Mouse (Mus musculus): ENCODE data around the gene Mgat3. TPM values are rescaled to one million over a fixed set of nuclear protein-coding genes. Genes with fewer than 3 reads are reported as not detected.

Gene Mgat3
- polyA plus RNA-seq, 1 experiment from 2014 or later: 24.2 TPM

GRCm38 (mm10) chr15:80133682-80134449 lies 39.7 kb upstream of the Mgat3 start:
- Histone ChIP-seq H3K9ac (replicated peaks; ENCODE audit: low read depth, low read length) (peak overlapping the region; percentile 85), H3K4me1 (ENCODE audit: control insufficient read depth, insufficient read depth, low read length) (0 out of 2 replicates have a peak, but pooled peaks cover 10% of the 10 kb centered on the region), H3K27ac (ENCODE audit: low read depth, low read length) (peak overlapping the region; percentile 98), H3K4me2 (ENCODE audit: low read depth, low read length) (peak overlapping the region; percentile 51), H3K36me3 (ENCODE audit: control insufficient read depth, insufficient read depth, low read length) (no peaks in the 10 kb centered on the region), H3K27me3 (ENCODE audit: control insufficient read depth, insufficient read depth, low read length) (no peaks in the 10 kb centered on the region), H3K4me3 (ENCODE audit: low read depth, low read length) (peak overlapping the region; percentile 70), H3K9me3 (ENCODE audit: control insufficient read depth, low read length) (no peaks in the 10 kb centered on the region)
- 12% methylated on average over 14 of the region's 14 CpGs for WGBS
- peak; percentile 22 for ATAC-seq (ENCODE audit: low read depth)

- Histone ChIP-seq H3K36me3 (ENCODE audit: control insufficient read depth, insufficient read depth, low read length) (no peaks in the 10 kb centered on the region), H3K4me3 (ENCODE audit: low read depth, low read length) (peak overlapping the region; percentile 70; the same call in 1 of the 2 replicates), H3K4me2 (ENCODE audit: low read depth, low read length) (peak overlapping the region; percentile 51), H3K9me3 (ENCODE audit: control insufficient read depth, low read length) (no peaks in the 10 kb centered on the region), H3K9ac (replicated peaks; ENCODE audit: low read depth, low read length) (0 out of 2 replicates have a peak overlapping the region, but pooled peaks have one; percentile 9), H3K4me1 (ENCODE audit: control insufficient read depth, insufficient read depth, low read length) (0 out of 2 replicates have a peak, but pooled peaks cover 10% of the 10 kb centered on the region), H3K27me3 (ENCODE audit: control insufficient read depth, insufficient read depth, low read length) (no peaks in the 10 kb centered on the region), H3K27ac (ENCODE audit: low read depth, low read length) (peak overlapping the region; percentile 98; the same call in 1 of the 2 replicates)
- ATAC-seq (ENCODE audit: low read depth): no peak
- WGBS: 47% methylated on average over 9 of the region's 9 CpGs
Observed at GRCm38 (mm10) chr15:80134450-80134847, 39.1 kb upstream of the Mgat3 start.

DNA sequence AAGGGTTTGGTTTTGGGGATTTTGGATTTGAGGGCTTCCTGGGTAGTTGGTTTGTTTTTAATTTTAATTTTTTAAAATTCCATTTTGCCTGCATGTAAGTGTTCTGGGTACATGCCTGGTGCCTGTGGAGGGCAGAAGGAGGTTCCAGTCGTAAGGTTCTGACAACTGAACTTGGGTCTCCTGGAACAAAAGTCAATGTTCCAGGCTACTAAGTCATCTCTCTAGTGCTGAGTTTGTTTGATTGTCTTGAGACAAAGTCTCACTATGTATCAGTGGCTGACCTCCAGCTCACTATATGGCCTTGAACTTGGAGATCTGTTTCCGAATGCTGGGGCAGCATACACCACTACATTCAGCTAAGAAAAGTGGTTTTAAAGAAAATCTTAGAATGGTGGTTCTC lies 38.0 kb upstream of the Mgat3 start:
- no peak for ATAC-seq (ENCODE audit: low read depth)
- H3K4me1 ChIP-seq (ENCODE audit: control insufficient read depth, insufficient read depth, low read length): 0 out of 2 replicates have a peak, but pooled peaks cover 10% of the 10 kb centered on the region
- no peaks in the 10 kb centered on the region for H3K27me3 ChIP-seq (ENCODE audit: control insufficient read depth, insufficient read depth, low read length)
- WGBS: 89% methylated on average over 2 of the region's 2 CpGs
- H3K9me3 ChIP-seq (ENCODE audit: control insufficient read depth, low read length): no peaks in the 10 kb centered on the region
- no peak overlapping the region for H3K4me2 ChIP-seq (ENCODE audit: low read depth, low read length)
- no peak overlapping the region for H3K27ac ChIP-seq (ENCODE audit: low read depth, low read length)
- no peak overlapping the region for H3K4me3 ChIP-seq (ENCODE audit: low read depth, low read length)
- H3K9ac ChIP-seq (replicated peaks; ENCODE audit: low read depth, low read length): no peak overlapping the region
- no peaks in the 10 kb centered on the region for H3K36me3 ChIP-seq (ENCODE audit: control insufficient read depth, insufficient read depth, low read length)

GRCm38 (mm10) chr15:80136645-80137044 lies 36.9 kb upstream of the Mgat3 start:
- no peaks in the 10 kb centered on the region for H3K36me3 ChIP-seq (ENCODE audit: control insufficient read depth, insufficient read depth, low read length)
- H3K4me3 ChIP-seq (ENCODE audit: low read depth, low read length): no peak overlapping the region
- no peaks in the 10 kb centered on the region for H3K9me3 ChIP-seq (ENCODE audit: control insufficient read depth, low read length)
- H3K4me2 ChIP-seq (ENCODE audit: low read depth, low read length): no peak overlapping the region
- no peaks in the 10 kb centered on the region for H3K27me3 ChIP-seq (ENCODE audit: control insufficient read depth, insufficient read depth, low read length)
- WGBS: 96% methylated on average over 3 of the region's 3 CpGs
- no peak for ATAC-seq (ENCODE audit: low read depth)
- 0 out of 2 replicates have a peak, but pooled peaks cover 10% of the 10 kb centered on the region for H3K4me1 ChIP-seq (ENCODE audit: control insufficient read depth, insufficient read depth, low read length)
- no peak overlapping the region for H3K27ac ChIP-seq (ENCODE audit: low read depth, low read length)
- no peak overlapping the region for H3K9ac ChIP-seq (replicated peaks; ENCODE audit: low read depth, low read length)

DNA sequence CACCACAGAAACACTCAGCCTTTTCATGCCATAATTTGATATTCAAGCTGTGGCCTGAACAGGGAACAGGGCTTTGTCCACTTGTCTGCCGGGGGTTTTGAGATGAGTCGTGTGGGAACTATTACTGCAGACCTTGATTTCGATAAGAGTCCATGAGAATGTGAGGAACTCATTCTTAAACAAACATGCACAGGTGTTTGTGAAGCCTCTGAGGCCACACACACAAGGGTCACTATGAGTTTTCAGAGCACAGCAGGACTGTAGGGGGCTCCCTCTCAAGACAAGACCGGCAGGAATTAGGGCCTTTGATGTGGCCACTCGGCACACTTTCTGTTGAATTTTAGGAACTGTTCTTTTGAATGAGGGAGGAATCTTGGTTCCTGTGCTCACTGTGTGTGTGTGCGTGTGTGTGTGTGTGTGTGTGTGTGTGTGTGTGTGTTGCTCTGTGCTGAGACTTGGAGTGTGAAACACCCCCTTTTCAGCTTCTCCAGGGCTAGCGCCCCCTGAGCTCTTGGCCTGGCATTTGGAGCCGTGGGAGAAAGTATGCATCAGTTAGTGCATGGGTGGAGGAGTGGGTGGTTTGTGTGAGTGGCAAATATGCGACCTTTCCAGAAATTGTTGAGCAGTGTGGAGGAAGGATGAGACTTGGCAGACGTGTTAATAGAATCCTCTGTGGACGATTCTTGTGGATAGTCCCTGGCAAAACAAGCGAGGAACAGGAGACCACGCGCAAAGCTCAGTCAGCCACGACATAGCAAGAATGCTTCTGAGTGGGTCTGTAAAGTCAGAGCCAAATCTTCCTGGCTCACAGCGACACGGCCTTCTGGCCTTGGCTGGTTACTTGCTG lies 35.4 kb upstream of the Mgat3 start:
- H3K9me3 ChIP-seq (ENCODE audit: control insufficient read depth, low read length): no peaks in the 10 kb centered on the region
- no peaks in the 10 kb centered on the region for H3K27me3 ChIP-seq (ENCODE audit: control insufficient read depth, insufficient read depth, low read length)
- no peak overlapping the region for H3K9ac ChIP-seq (replicated peaks; ENCODE audit: low read depth, low read length)
- H3K4me1 ChIP-seq (ENCODE audit: control insufficient read depth, insufficient read depth, low read length): 0 out of 2 replicates have a peak, but pooled peaks cover 10% of the 10 kb centered on the region
- no peak overlapping the region for H3K4me3 ChIP-seq (ENCODE audit: low read depth, low read length)
- WGBS: 71% methylated on average over 17 of the region's 17 CpGs
- H3K27ac ChIP-seq (ENCODE audit: low read depth, low read length): no peak overlapping the region
- no peak overlapping the region for H3K4me2 ChIP-seq (ENCODE audit: low read depth, low read length)
- no peak for ATAC-seq (ENCODE audit: low read depth)
- H3K36me3 ChIP-seq (ENCODE audit: control insufficient read depth, insufficient read depth, low read length): no peaks in the 10 kb centered on the region

DNA sequence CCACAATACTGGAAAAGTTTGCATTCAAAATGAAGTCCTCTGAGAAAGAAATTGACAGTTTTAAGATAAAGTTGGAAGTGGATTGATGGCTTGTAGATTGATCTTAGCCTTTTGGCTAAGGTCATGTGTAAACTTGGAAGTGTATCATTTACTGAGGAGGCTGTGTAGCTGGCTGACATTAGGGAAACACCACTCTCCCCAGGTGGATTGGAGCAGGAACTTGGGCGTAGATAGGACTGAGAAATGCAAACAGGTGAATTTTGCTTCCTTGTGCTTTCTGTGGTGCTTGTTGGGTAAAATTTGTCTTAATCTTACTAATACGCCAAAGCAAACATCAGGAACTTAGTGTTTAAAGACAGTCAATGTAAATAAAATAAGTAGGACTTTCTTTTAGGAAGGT lies 33.2 kb upstream of the Mgat3 start:
- H3K27ac ChIP-seq (ENCODE audit: low read depth, low read length): no peak overlapping the region
- H3K27me3 ChIP-seq (ENCODE audit: control insufficient read depth, insufficient read depth, low read length): no peaks in the 10 kb centered on the region
- no peaks in the 10 kb centered on the region for H3K4me1 ChIP-seq (ENCODE audit: control insufficient read depth, insufficient read depth, low read length)
- no peak overlapping the region for H3K4me2 ChIP-seq (ENCODE audit: low read depth, low read length)
- H3K9me3 ChIP-seq (ENCODE audit: control insufficient read depth, low read length): no peaks in the 10 kb centered on the region
- no peak overlapping the region for H3K4me3 ChIP-seq (ENCODE audit: low read depth, low read length)
- H3K9ac ChIP-seq (replicated peaks; ENCODE audit: low read depth, low read length): no peak overlapping the region
- WGBS: 97% methylated on average over 2 of the region's 2 CpGs
- ATAC-seq (ENCODE audit: low read depth): no peak
- no peaks in the 10 kb centered on the region for H3K36me3 ChIP-seq (ENCODE audit: control insufficient read depth, insufficient read depth, low read length)

DNA sequence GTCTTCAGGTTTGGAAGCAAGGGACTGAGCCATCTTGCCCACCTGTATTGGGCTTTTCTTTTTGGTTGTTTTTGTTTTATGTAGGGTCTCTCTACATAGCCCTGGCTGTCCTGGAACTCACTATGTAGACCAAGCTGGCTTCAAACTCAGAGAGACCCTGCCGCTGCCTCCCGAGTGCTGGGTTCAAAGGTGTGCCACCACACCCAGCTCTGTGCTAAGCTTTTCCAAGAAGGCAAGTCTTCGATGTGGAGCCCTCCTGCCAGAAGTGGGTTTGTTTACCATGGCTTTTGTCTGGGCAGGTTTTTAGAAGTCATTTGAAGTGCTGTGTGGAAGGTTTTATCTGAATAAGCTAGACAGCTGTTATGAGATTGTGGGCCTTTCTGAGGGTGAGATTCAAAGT lies 32.6 kb upstream of the Mgat3 start:
- Histone ChIP-seq H3K27me3 (ENCODE audit: control insufficient read depth, insufficient read depth, low read length) (no peaks in the 10 kb centered on the region), H3K36me3 (ENCODE audit: control insufficient read depth, insufficient read depth, low read length) (no peaks in the 10 kb centered on the region), H3K4me3 (ENCODE audit: low read depth, low read length) (no peak overlapping the region), H3K27ac (ENCODE audit: low read depth, low read length) (no peak overlapping the region), H3K4me1 (ENCODE audit: control insufficient read depth, insufficient read depth, low read length) (no peaks in the 10 kb centered on the region), H3K4me2 (ENCODE audit: low read depth, low read length) (no peak overlapping the region), H3K9ac (replicated peaks; ENCODE audit: low read depth, low read length) (no peak overlapping the region), H3K9me3 (ENCODE audit: control insufficient read depth, low read length) (no peaks in the 10 kb centered on the region)
- WGBS: 99% methylated on average over 3 of the region's 3 CpGs
- ATAC-seq (ENCODE audit: low read depth): no peak

GRCm38 (mm10) chr15:80142130-80142529 lies 31.4 kb upstream of the Mgat3 start:
- no peaks in the 10 kb centered on the region for H3K9me3 ChIP-seq (ENCODE audit: control insufficient read depth, low read length)
- 99% methylated on average over 3 of the region's 3 CpGs for WGBS
- H3K27ac ChIP-seq (ENCODE audit: low read depth, low read length): no peak overlapping the region
- no peak overlapping the region for H3K9ac ChIP-seq (replicated peaks; ENCODE audit: low read depth, low read length)
- ATAC-seq (ENCODE audit: low read depth): no peak
- no peak overlapping the region for H3K4me2 ChIP-seq (ENCODE audit: low read depth, low read length)
- H3K4me1 ChIP-seq (ENCODE audit: control insufficient read depth, insufficient read depth, low read length): no peaks in the 10 kb centered on the region
- H3K4me3 ChIP-seq (ENCODE audit: low read depth, low read length): no peak overlapping the region
- no peaks in the 10 kb centered on the region for H3K27me3 ChIP-seq (ENCODE audit: control insufficient read depth, insufficient read depth, low read length)
- H3K36me3 ChIP-seq (ENCODE audit: control insufficient read depth, insufficient read depth, low read length): no peaks in the 10 kb centered on the region

DNA sequence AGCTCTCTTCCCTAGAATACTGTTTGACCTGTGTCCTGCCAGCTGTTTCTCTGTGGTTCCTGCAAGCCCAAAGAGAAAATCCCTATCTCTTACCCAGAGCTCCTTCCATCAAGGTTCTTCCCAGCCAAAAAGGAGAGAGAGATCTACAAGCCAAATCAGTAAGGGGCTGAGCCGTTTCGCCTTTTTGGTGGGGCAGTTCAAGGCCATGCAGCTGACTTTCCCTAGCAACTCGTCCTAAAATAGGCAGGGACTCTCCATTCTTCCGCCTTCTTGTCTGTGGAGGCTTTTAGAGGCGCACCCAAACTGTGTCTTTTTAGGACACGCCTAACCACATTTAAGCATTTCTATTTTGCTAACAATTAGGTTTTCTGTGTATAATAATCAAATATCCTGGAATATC lies 29.8 kb upstream of the Mgat3 start:
- 94% methylated on average over 6 of the region's 6 CpGs for WGBS
- no peaks in the 10 kb centered on the region for H3K27me3 ChIP-seq (ENCODE audit: control insufficient read depth, insufficient read depth, low read length)
- H3K4me3 ChIP-seq (ENCODE audit: low read depth, low read length): no peak overlapping the region
- no peak overlapping the region for H3K9ac ChIP-seq (replicated peaks; ENCODE audit: low read depth, low read length)
- no peak overlapping the region for H3K27ac ChIP-seq (ENCODE audit: low read depth, low read length)
- H3K9me3 ChIP-seq (ENCODE audit: control insufficient read depth, low read length): no peaks in the 10 kb centered on the region
- H3K4me2 ChIP-seq (ENCODE audit: low read depth, low read length): no peak overlapping the region
- 0 out of 2 replicates have a peak, but pooled peaks cover 6% of the 10 kb centered on the region for H3K36me3 ChIP-seq (ENCODE audit: control insufficient read depth, insufficient read depth, low read length)
- ATAC-seq (ENCODE audit: low read depth): no peak
- no peaks in the 10 kb centered on the region for H3K4me1 ChIP-seq (ENCODE audit: control insufficient read depth, insufficient read depth, low read length)

Data from neural tube, embryonic 14.5 days (tissue).